Mouse (Mus musculus) CH12.LX (cell line): ENCODE measurements at regions not wholly inside any gene's neighbourhood (a gene's known extent, or its start where the extent isn't known, plus 50 kb on each side); places are given as distances from the start of the nearest gene placed in this dataset.

ENCODE experiments used
- DNase-seq: peaks from one replicate; pipeline ENCODE4 v3.0.0-alpha.2; 2013; ENCODE audit errors: extremely low read depth
- H3K27ac ChIP-seq: 2 replicates; pipeline ENCODE4 v1.5.1; 2012; ENCODE audit warnings: low read depth, mild to moderate bottlenecking, control low read depth, moderate library complexity; ENCODE audit not compliant: insufficient read depth
- H3K27me3 ChIP-seq: replicated peaks from 2 replicates; pipeline ENCODE3; 2012; ENCODE audit warnings: inconsistent platforms
- H3K36me3 ChIP-seq, 2 experiments: replicated peaks in 1 of 2; 2 replicates each; pipeline versions ENCODE3 to v1.6.1; 2012; ENCODE audit warnings: inconsistent platforms in 1 of 2, low read length in 1 of 2, mild to moderate bottlenecking in 1 of 2, mixed read lengths in 1 of 2, moderate library complexity in 1 of 2; ENCODE audit not compliant: control insufficient read depth in 1 of 2, insufficient read depth in 1 of 2
- H3K4me1 ChIP-seq, 2 experiments: 2 replicates each; pipeline ENCODE4 v1.6.1; 2012; ENCODE audit warnings: inconsistent platforms in 1 of 2, moderate library complexity in 1 of 2; ENCODE audit not compliant: insufficient read depth in 2 of 2, control insufficient read depth in 1 of 2
- H3K4me2 ChIP-seq: 2 replicates; pipeline ENCODE4 v1.6.1; 2012; ENCODE audit warnings: low read depth, mild to moderate bottlenecking, control low read depth; ENCODE audit not compliant: poor library complexity, insufficient read depth, severe bottlenecking
- H3K4me3 ChIP-seq, 3 experiments: fragments of 150-350 bp in 1 of 3; sonication (generic) in 1 of 3; replicated peaks in 1 of 3; 2 replicates each; pipeline versions ENCODE3 to v1.5.1; 2011 to 2012; ENCODE audit warnings: low read depth in 2 of 3, low read length in 2 of 3, mild to moderate bottlenecking in 2 of 3, moderate library complexity in 2 of 3, control low read depth in 1 of 3, improper control_type of control experiment in 1 of 3, inconsistent platforms in 1 of 3, mixed read lengths in 1 of 3; ENCODE audit not compliant: poor library complexity in 1 of 3
- H3K79me2 ChIP-seq: replicated peaks from 2 replicates; pipeline ENCODE4 v1.6.1; 2012; ENCODE audit warnings: mild to moderate bottlenecking, moderate library complexity; ENCODE audit not compliant: control insufficient read depth, poor library complexity, insufficient read depth, severe bottlenecking; ENCODE audit errors: extremely low read depth
- H3K9ac ChIP-seq: 2 replicates; pipeline ENCODE4 v1.6.1; 2012; ENCODE audit warnings: low read depth, mild to moderate bottlenecking, control low read depth, moderate library complexity; ENCODE audit not compliant: insufficient read depth
- H3K9me3 ChIP-seq: replicated peaks from 2 replicates; pipeline ENCODE3; 2012; ENCODE audit warnings: low read length, inconsistent platforms, mixed read lengths
- BHLHE40 ChIP-seq: IDR thresholded peaks from 2 replicates; pipeline ENCODE4 v1.6.1; 2011; ENCODE audit warnings: mild to moderate bottlenecking, low read depth, low read length, improper control_type of control experiment
- CHD1 ChIP-seq: IDR thresholded peaks from 2 replicates; pipeline ENCODE4 v1.6.1; 2012; ENCODE audit warnings: low read depth, low read length, improper control_type of control experiment, inconsistent platforms
- CHD2 ChIP-seq: IDR thresholded peaks from 2 replicates; pipeline ENCODE4 v1.6.1; 2011; ENCODE audit warnings: low read length, improper control_type of control experiment
- CTCF ChIP-seq, 2 experiments: IDR thresholded peaks in 1 of 2; conservative IDR thresholded peaks in 1 of 2; 2 replicates each; pipeline ENCODE4 v1.5.1; 2011 to 2012; ENCODE audit warnings: low read depth in 2 of 2, low read length in 2 of 2, improper control_type of control experiment in 1 of 2, inconsistent platforms in 1 of 2, mild to moderate bottlenecking in 1 of 2, moderate library complexity in 1 of 2
- E2F4 ChIP-seq: IDR thresholded peaks from 2 replicates; pipeline ENCODE4 v1.6.1; 2011; ENCODE audit warnings: low read depth, low read length, improper control_type of control experiment; ENCODE audit not compliant: insufficient replicate concordance
- EP300 ChIP-seq: IDR thresholded peaks from 2 replicates; pipeline ENCODE4 v1.6.1; 2011; ENCODE audit warnings: low read length, improper control_type of control experiment
- HCFC1 ChIP-seq: IDR thresholded peaks from 2 replicates; pipeline ENCODE4 v1.6.1; 2012; ENCODE audit warnings: low read depth, mild to moderate bottlenecking, inconsistent platforms, low read length, improper control_type of control experiment
- IRF4 ChIP-seq: IDR thresholded peaks from 2 replicates; pipeline ENCODE4 v1.6.1; 2014; ENCODE audit warnings: low read depth, mild to moderate bottlenecking, inconsistent platforms, low read length, improper control_type of control experiment
- JUN ChIP-seq: IDR thresholded peaks from 2 replicates; pipeline ENCODE4 v1.6.1; 2011; ENCODE audit warnings: low read depth, mild to moderate bottlenecking, low read length, improper control_type of control experiment, moderate library complexity; ENCODE audit not compliant: insufficient read depth
- JUND ChIP-seq: conservative IDR thresholded peaks from 2 replicates; pipeline ENCODE4 v1.6.1; 2011; ENCODE audit warnings: low read depth, low read length, improper control_type of control experiment
- KAT2A ChIP-seq: IDR thresholded peaks from 2 replicates; pipeline ENCODE4 v1.6.1; 2012; ENCODE audit warnings: low read length, improper control_type of control experiment, inconsistent platforms; ENCODE audit not compliant: insufficient replicate concordance
- MAX ChIP-seq: IDR thresholded peaks from 2 replicates; pipeline ENCODE4 v1.6.1; 2011; ENCODE audit warnings: low read length, improper control_type of control experiment
- MXI1 ChIP-seq: IDR thresholded peaks from 2 replicates; pipeline ENCODE4 v1.6.1; 2011; ENCODE audit warnings: mild to moderate bottlenecking, low read depth, low read length, improper control_type of control experiment
- MYC ChIP-seq: IDR thresholded peaks from 2 replicates; pipeline ENCODE4 v1.6.1; 2011; ENCODE audit warnings: low read depth, mild to moderate bottlenecking, improper control_type of control experiment, low read length
- NRF1 ChIP-seq: IDR thresholded peaks from 2 replicates; pipeline ENCODE4 v1.6.1; 2014; ENCODE audit warnings: low read depth, mild to moderate bottlenecking, inconsistent platforms, low read length, improper control_type of control experiment, moderate library complexity
- PAX5 ChIP-seq: IDR thresholded peaks from 2 replicates; pipeline ENCODE4 v1.6.1; 2012; ENCODE audit warnings: low read length, inconsistent platforms, mixed read lengths
- TCF12 ChIP-seq: IDR thresholded peaks from 2 replicates; pipeline ENCODE4 v1.6.1; 2014; ENCODE audit warnings: low read depth, mild to moderate bottlenecking, inconsistent platforms, low read length, improper control_type of control experiment
- UBTF ChIP-seq: IDR thresholded peaks from 2 replicates; pipeline ENCODE4 v1.6.1; 2012; ENCODE audit warnings: low read depth, mild to moderate bottlenecking, inconsistent platforms, low read length, improper control_type of control experiment, moderate library complexity
- USF1 ChIP-seq: IDR thresholded peaks from 2 replicates; pipeline ENCODE4 v1.6.1; 2014; ENCODE audit warnings: low read depth, mild to moderate bottlenecking, inconsistent platforms, low read length, improper control_type of control experiment
- ZC3H11A ChIP-seq: IDR thresholded peaks from 2 replicates; pipeline ENCODE4 v1.6.1; 2012; ENCODE audit warnings: low read depth, mild to moderate bottlenecking, inconsistent platforms, low read length, improper control_type of control experiment
- ZMIZ1 ChIP-seq: IDR thresholded peaks from 2 replicates; pipeline ENCODE4 v1.6.1; 2012; ENCODE audit warnings: low read depth, mild to moderate bottlenecking, inconsistent platforms, low read length, improper control_type of control experiment
- ZNF384 ChIP-seq: IDR thresholded peaks from 2 replicates; pipeline ENCODE4 v1.6.1; 2012; ENCODE audit warnings: low read depth, low read length, improper control_type of control experiment, inconsistent platforms
- dilution Hi-C: fragments of 300-500 bp; cut with MboI; formaldehyde crosslinking; loops from 2 replicates; pipeline ENCODE4 v1.14.3; 2020; ENCODE audit warnings: low sequenced_read_pairs; ENCODE audit not compliant: extremely low pct_unique_long_range_greater_than_20kb, extremely low pct_ligation_motif_present
- in situ Hi-C: fragments of 300-500 bp; cut with MboI; formaldehyde crosslinking; loops from 3 replicates; pipeline ENCODE4 v1.14.3; 2019; ENCODE audit warnings: low sequenced_read_pairs, low pct_ligation_motif_present, low pct_unique_long_range_greater_than_20kb, mixed read lengths

DNA sequence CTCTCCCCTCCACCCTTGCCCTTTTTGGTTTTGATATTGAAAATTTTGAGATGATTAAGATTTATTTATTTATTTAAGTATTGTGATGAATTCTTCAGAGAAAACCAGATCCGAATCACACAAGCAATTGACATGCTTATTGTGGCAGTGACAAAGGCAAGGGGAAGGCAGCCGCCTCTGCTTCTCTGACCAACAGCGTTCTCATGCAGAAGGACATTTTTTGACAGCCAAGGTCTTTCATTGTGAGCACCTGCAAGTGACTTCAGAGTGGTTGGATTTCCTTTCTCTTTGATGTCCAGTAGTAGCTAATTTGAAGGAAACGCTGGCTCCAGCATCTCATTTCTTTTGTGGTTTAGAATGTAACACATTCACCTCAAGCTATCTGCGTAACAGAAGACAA is 99.5 kb upstream of the Ccser1 start:
- H3K9me3 ChIP-seq: peaks cover 68% of the 10 kb centered on the region
- H3K27me3 ChIP-seq: no peaks in the 10 kb centered on the region
- DNase-seq: no peak
- dilution Hi-C loops: no loop called here
- H3K36me3 ChIP-seq: no peaks in the 10 kb centered on the region
- H3K27ac ChIP-seq: no peak overlapping the region
- H3K4me1 ChIP-seq: no peaks in the 10 kb centered on the region
- no peak overlapping the region for H3K4me2 ChIP-seq
- no peak for TF ChIP-seq TCF12
- TF ChIP-seq, all 38 proteins: peak for 0
- no peak overlapping the region for H3K4me3 ChIP-seq
- in situ Hi-C loops: no loop called here
- no peak overlapping the region for H3K9ac ChIP-seq
- H3K79me2 ChIP-seq: no peaks in the 10 kb centered on the region

DNA sequence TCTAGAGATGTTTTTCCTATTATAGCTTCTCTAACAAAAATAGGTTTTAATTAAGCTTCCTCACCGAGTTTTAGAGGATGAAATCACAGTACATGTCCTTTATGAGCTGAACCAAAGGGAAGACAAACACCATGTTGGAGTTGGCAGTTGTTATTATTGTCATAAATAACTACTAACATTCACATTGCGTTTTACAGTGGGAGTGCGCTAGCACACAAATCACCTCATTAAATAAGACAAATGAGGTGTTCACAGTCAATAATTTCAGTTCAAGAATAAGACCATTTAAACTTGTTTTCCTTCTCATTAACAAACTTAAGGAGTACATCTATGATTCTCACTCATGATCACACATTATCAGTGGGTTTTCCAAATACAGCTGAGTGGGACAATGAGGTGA is 96.8 kb upstream of the Ccser1 start:
- in situ Hi-C loops: no loop called here
- Histone ChIP-seq H3K36me3 (no peaks in the 10 kb centered on the region), H3K79me2 (no peaks in the 10 kb centered on the region)

DNA sequence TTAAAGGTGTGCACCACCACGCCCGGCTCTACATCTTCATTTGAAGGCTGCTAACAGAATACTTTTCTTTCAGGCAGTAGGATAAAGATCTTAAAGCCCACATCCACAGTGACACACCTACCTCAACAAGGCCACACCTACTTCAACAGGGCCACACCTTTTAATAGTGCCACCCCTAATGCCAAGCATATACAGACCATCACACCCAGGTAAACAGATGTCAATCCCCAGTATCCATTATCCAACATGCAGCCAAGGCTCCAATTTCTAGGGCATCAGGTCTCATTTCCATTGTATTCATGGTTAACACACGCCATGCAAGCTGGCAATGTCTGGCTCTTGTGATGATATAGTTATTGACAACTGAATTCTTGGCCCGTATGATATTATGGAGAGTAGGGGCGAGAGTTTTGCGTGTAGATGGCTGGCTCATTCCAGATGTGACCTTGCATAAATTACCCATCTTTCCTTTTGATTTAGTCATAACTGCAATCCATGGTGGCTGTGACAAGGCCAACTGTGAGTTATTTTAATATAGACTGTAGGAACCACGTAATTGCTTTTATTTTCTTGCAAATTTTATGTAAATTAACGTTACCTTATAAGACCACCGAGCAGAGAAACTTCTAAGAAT is 80.7 kb upstream of the Ccser1 start:
- Histone ChIP-seq H3K9ac (no peak overlapping the region), H3K27ac (no peak overlapping the region), H3K4me3 (no peak overlapping the region), H3K36me3 (no peaks in the 10 kb centered on the region), H3K27me3 (no peaks in the 10 kb centered on the region), H3K4me1 (no peaks in the 10 kb centered on the region), H3K79me2 (no peaks in the 10 kb centered on the region), H3K4me2 (no peak overlapping the region), H3K9me3 (peaks cover 26% of the 10 kb centered on the region)
- in situ Hi-C loops (no loop called here), dilution Hi-C loops (no loop called here)
- no peak for DNase-seq
- TF ChIP-seq PAX5 (no peak), JUN (no peak), HCFC1 (no peak), CTCF (conservative IDR thresholded peaks at IDR 0.05 in 1 of 2, IDR thresholded peaks at IDR 0.05 in 1 of 2; ENCODE audit: low read depth in 2 of 2, low read length in 2 of 2) (no peak), JUND (no peak), ZMIZ1 (no peak), IRF4 (no peak), E2F4 (no peak), UBTF (no peak), ZNF384 (no peak), CHD2 (no peak), CHD1 (no peak)

More for the DNA sequence above, 96.8 kb upstream of the Ccser1 start:
- Histone ChIP-seq H3K9ac (no peak overlapping the region), H3K27me3 (no peaks in the 10 kb centered on the region), H3K4me3 (no peak overlapping the region), H3K4me1 (no peaks in the 10 kb centered on the region), H3K4me2 (no peak overlapping the region), H3K9me3 (peaks cover 59% of the 10 kb centered on the region), H3K27ac (no peak overlapping the region)
- no peak for DNase-seq
- dilution Hi-C loops: no loop called here
- no peak for TF ChIP-seq JUND
- no peak for TF ChIP-seq EP300
- TF ChIP-seq ZNF384: no peak
- no peak for TF ChIP-seq MYC
- no peak for TF ChIP-seq CHD2
- TF ChIP-seq BHLHE40: no peak
- TF ChIP-seq E2F4: no peak
- no peak for TF ChIP-seq MAX
- no peak for TF ChIP-seq ZC3H11A
- TF ChIP-seq KAT2A: no peak
- no peak for TF ChIP-seq HCFC1
- no peak for TF ChIP-seq IRF4
- TF ChIP-seq USF1: no peak
- TF ChIP-seq MXI1: no peak
- TF ChIP-seq NRF1: no peak
